Mouse (Mus musculus): Measurements from ENCODE around the gene Polr3c. TPM values are rescaled to one million over a fixed set of nuclear protein-coding genes. Genes with fewer than 3 reads are reported as not detected.

The Polr3c gene
- polyA plus RNA-seq, 1 experiment = 49.3 TPM

DNA sequence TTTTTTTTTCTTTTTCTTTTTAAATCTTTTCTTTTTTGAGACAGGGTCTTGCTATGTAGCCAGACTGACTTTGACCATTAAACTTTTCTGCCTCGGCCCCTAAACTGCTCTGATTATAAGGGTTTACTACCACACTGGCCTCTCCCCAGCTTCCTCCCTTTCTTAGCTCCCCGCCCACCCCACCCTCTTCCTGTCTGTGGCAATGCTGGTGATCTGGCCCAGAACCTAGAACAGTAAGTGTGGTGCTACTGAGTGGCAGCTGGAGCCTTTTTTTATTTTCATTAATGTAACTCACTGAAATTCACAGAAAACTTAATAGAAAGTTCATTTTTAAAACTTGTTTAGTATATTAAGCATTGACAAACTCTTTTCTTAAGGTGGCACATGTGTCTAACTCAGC lies 11.6 kb downstream of the Polr3c start:
- no peak for TF ChIP-seq POLR2A (IDR thresholded peaks at IDR 0.05; ENCODE audit: control insufficient read depth, extremely low read depth, insufficient read depth, low read length, poor library complexity)
- TF ChIP-seq CTCF (IDR thresholded peaks at IDR 0.05; ENCODE audit: borderline replicate concordance, control insufficient read depth, extremely low read depth, insufficient read depth, low read length, poor library complexity) = no peak
- DNase-seq = no peak
- 33% methylated on average over 2 of the region's 2 CpGs for WGBS
- no peak overlapping the region for H3K27ac ChIP-seq (ENCODE audit: control insufficient read depth, insufficient read depth, low read length)
- H3K4me1 ChIP-seq (replicated peaks; ENCODE audit: control insufficient read depth, insufficient read depth, low read length) = no peaks in the 10 kb centered on the region
- H3K27me3 ChIP-seq (ENCODE audit: control insufficient read depth, insufficient read depth, low read length) = no peaks in the 10 kb centered on the region
- H3K36me3 ChIP-seq (ENCODE audit: control insufficient read depth, insufficient read depth, low read length) = peaks cover 53% of the 10 kb centered on the region
- no peak overlapping the region for H3K4me3 ChIP-seq (ENCODE audit: control insufficient read depth, insufficient read depth, low read length)

DNA sequence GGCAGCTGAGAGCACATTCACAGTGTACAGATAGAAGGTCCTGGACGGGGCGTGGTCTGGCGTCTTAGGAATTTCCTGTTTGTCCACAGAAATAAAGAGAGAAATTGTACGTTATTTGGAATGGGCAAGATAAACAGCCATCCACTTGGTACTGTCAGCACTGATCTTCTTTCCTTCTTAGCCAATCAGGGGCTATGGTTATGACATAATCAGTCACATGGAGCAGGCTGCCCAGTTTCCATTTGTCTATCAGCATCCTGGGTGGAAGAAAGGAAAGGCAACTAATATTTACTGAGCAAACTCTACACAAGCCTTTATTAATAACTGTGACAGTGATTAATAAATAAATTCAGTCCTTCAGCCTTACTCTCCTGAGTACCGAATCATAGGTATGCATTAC lies 13.1 kb downstream of the Polr3c start:
- Histone ChIP-seq H3K4me1 (replicated peaks; ENCODE audit: control insufficient read depth, insufficient read depth, low read length) (no peaks in the 10 kb centered on the region), H3K27ac (ENCODE audit: control insufficient read depth, insufficient read depth, low read length) (no peak overlapping the region), H3K36me3 (ENCODE audit: control insufficient read depth, insufficient read depth, low read length) (peaks cover 56% of the 10 kb centered on the region), H3K4me3 (ENCODE audit: control insufficient read depth, insufficient read depth, low read length) (no peak overlapping the region), H3K27me3 (ENCODE audit: control insufficient read depth, insufficient read depth, low read length) (no peaks in the 10 kb centered on the region)
- no peak for TF ChIP-seq POLR2A (IDR thresholded peaks at IDR 0.05; ENCODE audit: control insufficient read depth, extremely low read depth, insufficient read depth, low read length, poor library complexity)
- TF ChIP-seq CTCF (IDR thresholded peaks at IDR 0.05; ENCODE audit: borderline replicate concordance, control insufficient read depth, extremely low read depth, insufficient read depth, low read length, poor library complexity) = no peak
- DNase-seq = no peak
- 97% methylated on average over 5 of the region's 5 CpGs for WGBS

- H3K4me3 ChIP-seq (ENCODE audit: control insufficient read depth, insufficient read depth, low read length) = no peak overlapping the region
- TF ChIP-seq CTCF (IDR thresholded peaks at IDR 0.05; ENCODE audit: borderline replicate concordance, control insufficient read depth, extremely low read depth, insufficient read depth, low read length, poor library complexity) = no peak
- TF ChIP-seq POLR2A (IDR thresholded peaks at IDR 0.05; ENCODE audit: control insufficient read depth, extremely low read depth, insufficient read depth, low read length, poor library complexity) = no peak
- 73% methylated on average over 2 of the region's 2 CpGs for WGBS
- no peak for DNase-seq
- H3K27me3 ChIP-seq (ENCODE audit: control insufficient read depth, insufficient read depth, low read length) = no peaks in the 10 kb centered on the region
- no peak overlapping the region for H3K27ac ChIP-seq (ENCODE audit: control insufficient read depth, insufficient read depth, low read length)
- H3K4me1 ChIP-seq (replicated peaks; ENCODE audit: control insufficient read depth, insufficient read depth, low read length) = peaks cover 7% of the 10 kb centered on the region
- peaks cover 27% of the 10 kb centered on the region for H3K36me3 ChIP-seq (ENCODE audit: control insufficient read depth, insufficient read depth, low read length)
These were observed 18.8 kb downstream of the Polr3c start for GRCm38 (mm10) chr3:96708684-96709064.

GRCm38 (mm10) chr3:96707903-96708683 lies 19.3 kb downstream of the Polr3c start, which contains the start of gene Nudt17:
Gene Nudt17, minus strand, starts transcription at chr3:96708562.
- H3K36me3 ChIP-seq (ENCODE audit: control insufficient read depth, insufficient read depth, low read length) = peaks cover 22% of the 10 kb centered on the region
- TF ChIP-seq CTCF (IDR thresholded peaks at IDR 0.05; ENCODE audit: borderline replicate concordance, control insufficient read depth, extremely low read depth, insufficient read depth, low read length, poor library complexity) = peak; percentile 99
- TF ChIP-seq POLR2A (IDR thresholded peaks at IDR 0.05; ENCODE audit: control insufficient read depth, extremely low read depth, insufficient read depth, low read length, poor library complexity) = no peak
- no peak within 1 kb of the TSS for H3K27ac ChIP-seq (ENCODE audit: control insufficient read depth, insufficient read depth, low read length)
- peak; percentile 71 for DNase-seq
- WGBS = 10% methylated on average over 42 of the region's 42 CpGs
- H3K4me1 ChIP-seq (replicated peaks; ENCODE audit: control insufficient read depth, insufficient read depth, low read length) = peaks cover 7% of the 10 kb centered on the region
- no peaks in the 10 kb centered on the region for H3K27me3 ChIP-seq (ENCODE audit: control insufficient read depth, insufficient read depth, low read length)
- peak within 1 kb of the TSS; percentile 27 for H3K4me3 ChIP-seq (ENCODE audit: control insufficient read depth, insufficient read depth, low read length)

GRCm38 (mm10) chr3:96706984-96707383 lies 20.4 kb downstream of the Polr3c start:
- peaks cover 14% of the 10 kb centered on the region; the same call in 1 of the 2 replicates for H3K36me3 ChIP-seq (ENCODE audit: control insufficient read depth, insufficient read depth, low read length)
- TF ChIP-seq POLR2A (IDR thresholded peaks at IDR 0.05; ENCODE audit: control insufficient read depth, extremely low read depth, insufficient read depth, low read length, poor library complexity) (no peak), CTCF (IDR thresholded peaks at IDR 0.05; ENCODE audit: borderline replicate concordance, control insufficient read depth, extremely low read depth, insufficient read depth, low read length, poor library complexity) (no peak)
- no peak overlapping the region for H3K4me3 ChIP-seq (ENCODE audit: control insufficient read depth, insufficient read depth, low read length)
- no peak for DNase-seq
- H3K4me1 ChIP-seq (replicated peaks; ENCODE audit: control insufficient read depth, insufficient read depth, low read length) = peaks cover 7% of the 10 kb centered on the region
- H3K27me3 ChIP-seq (ENCODE audit: control insufficient read depth, insufficient read depth, low read length) = no peaks in the 10 kb centered on the region
- H3K27ac ChIP-seq (ENCODE audit: control insufficient read depth, insufficient read depth, low read length) = no peak overlapping the region
- WGBS = 82% methylated on average over 7 of the region's 7 CpGs

DNA sequence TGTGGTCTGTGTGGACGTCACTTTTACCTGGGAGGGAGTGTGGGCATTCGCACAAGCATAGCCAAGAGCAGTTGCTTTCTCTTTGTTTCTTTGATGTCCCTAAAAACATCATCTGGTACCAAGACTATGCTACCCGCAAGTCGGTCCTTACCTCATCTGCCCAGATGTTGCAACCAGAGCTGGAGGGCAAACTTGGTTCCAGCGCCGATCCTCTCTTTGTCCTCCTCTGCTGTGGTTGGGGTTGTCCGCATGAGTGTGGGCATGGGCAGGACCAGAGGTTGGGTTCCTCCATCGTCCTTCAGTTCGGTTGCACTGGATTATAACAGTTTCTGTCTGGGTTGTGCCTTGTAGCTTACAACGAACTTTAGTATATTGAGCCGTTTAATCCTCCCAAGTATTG lies 21.2 kb downstream of the Polr3c start:
- DNase-seq = no peak

More for the DNA sequence above, 21.2 kb downstream of the Polr3c start:
- peaks cover 7% of the 10 kb centered on the region; the same call in 1 of the 2 replicates for H3K36me3 ChIP-seq (ENCODE audit: control insufficient read depth, insufficient read depth, low read length)
- H3K27ac ChIP-seq (ENCODE audit: control insufficient read depth, insufficient read depth, low read length) = no peak overlapping the region
- TF ChIP-seq CTCF (IDR thresholded peaks at IDR 0.05; ENCODE audit: borderline replicate concordance, control insufficient read depth, extremely low read depth, insufficient read depth, low read length, poor library complexity) (no peak), POLR2A (IDR thresholded peaks at IDR 0.05; ENCODE audit: control insufficient read depth, extremely low read depth, insufficient read depth, low read length, poor library complexity) (no peak)
- peaks cover 7% of the 10 kb centered on the region for H3K4me1 ChIP-seq (replicated peaks; ENCODE audit: control insufficient read depth, insufficient read depth, low read length)
- no peak overlapping the region for H3K4me3 ChIP-seq (ENCODE audit: control insufficient read depth, insufficient read depth, low read length)
- 97% methylated on average over 11 of the region's 11 CpGs for WGBS
- no peaks in the 10 kb centered on the region for H3K27me3 ChIP-seq (ENCODE audit: control insufficient read depth, insufficient read depth, low read length)
